ENCODE assay signal across 9 mouse cellular contexts in genomic region chr10:127599252-127599651, GRCm38 (mm10). TPM values are rescaled to one million over a fixed set of nuclear protein-coding genes. Genes with fewer than 3 reads are reported as not detected.
DNase-seq lines count a peak whose midpoint lies in the region; ATAC-seq and TF ChIP-seq lines count a peak whose summit lies in the region.
"Had no signal": no experiment of that assay in that cellular context is flagged by ENCODE, and none has a peak within 500 bp of the region (broad histone marks: within the 10 kb centered on the region; RNA-seq: fewer than 3 reads in every experiment).

No protein-coding gene starts in this region.

- no peak for ATAC-seq in kidney, postnatal 0 days (replicated peaks; ENCODE audit: low FRiP score, low read depth)
- ATAC-seq in limb, embryonic 15.5 days (ENCODE audit: insufficient number of reproducible peaks, low FRiP score, low TSS enrichment, low read depth) = no peak

- peak overlapping the region; percentile 17 for H3K4me3 ChIP-seq in gastrocnemius, adult 2 months
- no peak overlapping the region for H3K4me3 ChIP-seq in kidney, postnatal 0 days (replicated peaks; ENCODE audit: low read depth, low read length)
- H3K4me3 ChIP-seq in brown adipose tissue, adult 24 weeks (ENCODE audit: insufficient read depth, low read depth, low read length) = no peak overlapping the region
- no peak overlapping the region for H3K4me3 ChIP-seq in limb, embryonic 15.5 days

- no peaks in the 10 kb centered on the region for H3K27me3 ChIP-seq in kidney, postnatal 0 days (ENCODE audit: insufficient read depth, low read length)
- H3K27me3 ChIP-seq in limb, embryonic 15.5 days = no peaks in the 10 kb centered on the region

- 0 out of 2 replicates have a peak, but pooled peaks cover 3% of the 10 kb centered on the region for H3K36me3 ChIP-seq in kidney, postnatal 0 days (ENCODE audit: insufficient read depth, low read length)
- peaks cover 57% of the 10 kb centered on the region for H3K36me3 ChIP-seq in limb, embryonic 15.5 days

- peak overlapping the region; percentile 80 for H3K27ac ChIP-seq in gastrocnemius, adult 2 months
- H3K27ac ChIP-seq in kidney, postnatal 0 days = peak overlapping the region; percentile 86
- H3K27ac ChIP-seq in brown adipose tissue, adult 24 weeks (replicated peaks; ENCODE audit: low read depth, low read length) = peak overlapping the region; percentile 88
- H3K27ac ChIP-seq in limb, embryonic 15.5 days = peak overlapping the region; percentile 80

- no peak for TF ChIP-seq CTCF in gastrocnemius, adult 2 months (IDR thresholded peaks at IDR 0.05)
- TF ChIP-seq CTCF in kidney, postnatal 0 days (IDR thresholded peaks at IDR 0.05; ENCODE audit: low read depth) = no peak

- no peak overlapping the region for H3K4me2 ChIP-seq in kidney, postnatal 0 days (ENCODE audit: low read length)
- H3K4me2 ChIP-seq in limb, embryonic 15.5 days = no peak overlapping the region

- intact Hi-C loops in gastrocnemius, adult 2 months (cut with DNase I) = no loop called here

- no peak overlapping the region for H3K9ac ChIP-seq in kidney, postnatal 0 days (ENCODE audit: low read depth, low read length)
- H3K9ac ChIP-seq in limb, embryonic 15.5 days = no peak overlapping the region

- WGBS in kidney, postnatal 0 days = 79% methylated on average over 11 of the region's 11 CpGs
- WGBS in limb, embryonic 15.5 days = 85% methylated on average over 11 of the region's 11 CpGs

- H3K4me1 ChIP-seq in kidney, postnatal 0 days (replicated peaks; ENCODE audit: insufficient read depth, low read length) = peaks cover 61% of the 10 kb centered on the region
- H3K4me1 ChIP-seq in brown adipose tissue, adult 24 weeks (ENCODE audit: control insufficient read depth, insufficient read depth, insufficient read length, low read length) = peaks cover 38% of the 10 kb centered on the region
- peaks cover 74% of the 10 kb centered on the region for H3K4me1 ChIP-seq in limb, embryonic 15.5 days

- no peaks in the 10 kb centered on the region for H3K9me3 ChIP-seq in kidney, postnatal 0 days (replicated peaks; ENCODE audit: low read length)
- no peaks in the 10 kb centered on the region for H3K9me3 ChIP-seq in limb, embryonic 15.5 days

- DNase-seq in gastrocnemius, adult 2 months = no peak
- DNase-seq in gastrocnemius, adult 18-20 months (ENCODE audit: low spot score) = no peak
- DNase-seq in kidney, postnatal 0 days (ENCODE audit: low spot score) = no peak
- DNase-seq in kidney, postnatal 36 days = no peak
- DNase-seq in ovary, postnatal 10 days (ENCODE audit: low spot score) = no peak
- no peak for DNase-seq in adrenal gland, adult 18-20 months (ENCODE audit: low spot score in 2 of 2)
- DNase-seq: thymus, adult 2 months had no signal

RNA-seq across cellular contexts. Expression of gene Lrp1, which starts 21.7 kb away (rescaled TPM):
- 10 to 100 TPM; 34.6 to 71.3 TPM for total RNA-seq in gastrocnemius, adult 2 months (2021)
- 10 to 100 TPM; 40.8 to 43.4 TPM for total RNA-seq in gastrocnemius, adult 18-20 months (2021)
- polyA plus RNA-seq in kidney, postnatal 0 days (2015; fragmentation: Nextera tagmentation; extraction: Ambion mirVana) = 42.6 and 44.5 TPM in 2 replicates
- 43.8 and 47.2 TPM in 2 replicates for polyA plus RNA-seq in brown adipose tissue, adult 24 weeks (2012; ENCODE audit: insufficient read depth, insufficient read length, missing spikeins)
- polyA plus RNA-seq in limb, embryonic 15.5 days (2015; fragmentation: Nextera tagmentation; extraction: Ambion mirVana) = 146 and 148 TPM in 2 replicates
- total RNA-seq in adrenal gland, adult 18-20 months (2021) = 100 to 1,000 TPM; 145 to 148 TPM

RNA-seq across cellular contexts. Expression of gene Stat6, which starts 43.5 kb away (rescaled TPM):
- 10 to 100 TPM; 17.1 to 18.9 TPM for total RNA-seq in gastrocnemius, adult 2 months (2021)
- total RNA-seq in gastrocnemius, adult 18-20 months (2021) = 10 to 100 TPM; 16.0 to 17.9 TPM
- 26.2 and 27.0 TPM in 2 replicates for polyA plus RNA-seq in kidney, postnatal 0 days (2015; fragmentation: Nextera tagmentation; extraction: Ambion mirVana)
- 24.7 and 28.8 TPM in 2 replicates for polyA plus RNA-seq in brown adipose tissue, adult 24 weeks (2012; ENCODE audit: insufficient read depth, insufficient read length, missing spikeins)
- 36.7 and 38.9 TPM in 2 replicates for polyA plus RNA-seq in limb, embryonic 15.5 days (2015; fragmentation: Nextera tagmentation; extraction: Ambion mirVana)
- total RNA-seq in adrenal gland, adult 18-20 months (2021) = 100 to 1,000 TPM in 1 of 2 experiments, 10 to 100 TPM in 1; 87.7 to 105 TPM

Comparison
In these comparisons a context has a peak if more than half of its experiments do, and no peak if none do; other contexts are left out.
1. RNA of gene Stat6, which starts 43.5 kb away (total RNA-seq): 87.7 to 105 TPM in adrenal gland, adult 18-20 months; 17.1 to 18.9 TPM in gastrocnemius, adult 2 months and 16.0 to 17.9 TPM in gastrocnemius, adult 18-20 months; every median in the first group is over 4 times any median in the second.
2. Peak in every context shown above with its lines, with median percentiles within 50 percentile points of each other: H3K27ac ChIP-seq.